ENCODE assay signal across 18 mouse cellular contexts in the genomic region with DNA sequence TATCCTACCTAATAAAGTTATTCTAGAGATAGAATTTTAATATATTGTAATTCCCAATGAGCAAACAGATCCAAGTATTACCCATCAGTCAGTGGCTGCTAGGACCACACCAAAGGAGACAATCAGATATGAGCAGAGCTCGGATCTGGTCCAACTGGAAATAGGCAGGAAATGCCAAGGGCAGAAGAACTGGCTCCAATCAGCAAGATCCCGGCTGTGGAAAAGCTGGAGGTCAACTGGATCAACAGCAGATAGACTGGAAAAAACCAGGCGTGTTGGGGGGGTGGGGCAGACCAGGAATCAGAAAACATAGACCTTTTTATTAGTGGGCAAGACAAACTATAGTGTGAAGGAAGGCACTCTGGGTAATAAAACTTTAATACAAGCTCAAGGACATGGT.
A peak's percentile ranks its signal among the peaks of the same experiment; 100 is the strongest.
DNase-seq lines count a peak whose midpoint lies in the region; ATAC-seq and TF ChIP-seq lines count a peak whose summit lies in the region.
"Had no signal": no experiment of that assay in that cellular context is flagged by ENCODE, and none has a peak within 500 bp of the region (broad histone marks: within the 10 kb centered on the region; RNA-seq: fewer than 3 reads in every experiment).

No protein-coding gene starts in this region.

- H3K27me3 ChIP-seq in kidney, embryonic 15.5 days, result no peaks in the 10 kb centered on the region
- no peaks in the 10 kb centered on the region for H3K27me3 ChIP-seq in midbrain, embryonic 11.5 days (ENCODE audit: control insufficient read depth, insufficient read depth, low read length)
- no peaks in the 10 kb centered on the region for H3K27me3 ChIP-seq in hindbrain, embryonic 12.5 days
- H3K27me3 ChIP-seq: embryonic facial prominence, embryonic 15.5 days; intestine, embryonic 15.5 days; stomach, embryonic 15.5 days had no signal

- WGBS in kidney, embryonic 15.5 days, result 58% methylated on average over 3 of the region's 3 CpGs
- 38% methylated on average over 3 of the region's 3 CpGs for WGBS in lung, adult 2 months
- WGBS in midbrain, embryonic 11.5 days, result 80% methylated on average over 3 of the region's 3 CpGs
- 71% methylated on average over 3 of the region's 3 CpGs for WGBS in hindbrain, embryonic 12.5 days

- H3K9me3 ChIP-seq in kidney, embryonic 15.5 days (replicated peaks), result no peaks in the 10 kb centered on the region
- H3K9me3 ChIP-seq in midbrain, embryonic 11.5 days (ENCODE audit: control insufficient read depth, low read length), result no peaks in the 10 kb centered on the region
- no peaks in the 10 kb centered on the region for H3K9me3 ChIP-seq in hindbrain, embryonic 12.5 days (replicated peaks)
- H3K9me3 ChIP-seq: embryonic facial prominence, embryonic 15.5 days; forebrain, embryonic 10.5 days; intestine, embryonic 15.5 days; stomach, embryonic 15.5 days had no signal

- H3K4me1 ChIP-seq in kidney, embryonic 15.5 days, result no peaks in the 10 kb centered on the region
- peaks cover 9% of the 10 kb centered on the region for H3K4me1 ChIP-seq in lung, adult 2 months (ENCODE audit: control insufficient read depth, insufficient read depth, low read length)
- no peaks in the 10 kb centered on the region for H3K4me1 ChIP-seq in midbrain, embryonic 11.5 days (ENCODE audit: control insufficient read depth, insufficient read depth, low read length)
- H3K4me1 ChIP-seq in hindbrain, embryonic 12.5 days, result no peaks in the 10 kb centered on the region
- H3K4me1 ChIP-seq: embryonic facial prominence, embryonic 15.5 days; forebrain, embryonic 10.5 days; intestine, embryonic 15.5 days; stomach, embryonic 15.5 days had no signal

- no peak overlapping the region for H3K9ac ChIP-seq in kidney, embryonic 15.5 days
- H3K9ac ChIP-seq in midbrain, embryonic 11.5 days (ENCODE audit: low read length), result no peak overlapping the region
- no peak overlapping the region for H3K9ac ChIP-seq in hindbrain, embryonic 12.5 days
- H3K9ac ChIP-seq: embryonic facial prominence, embryonic 15.5 days; hindbrain, embryonic 14.5 days; intestine, embryonic 15.5 days; liver, postnatal 0 days; stomach, embryonic 15.5 days had no signal

- TF ChIP-seq POLR2A in lung, adult 2 months (IDR thresholded peaks at IDR 0.05; ENCODE audit: borderline replicate concordance, extremely low read depth, low read depth, low read length), result no peak

- H3K4me2 ChIP-seq in kidney, embryonic 15.5 days, result no peak overlapping the region
- no peak overlapping the region for H3K4me2 ChIP-seq in midbrain, embryonic 11.5 days
- no peak overlapping the region for H3K4me2 ChIP-seq in hindbrain, embryonic 12.5 days (replicated peaks)
- H3K4me2 ChIP-seq: embryonic facial prominence, embryonic 15.5 days; hindbrain, embryonic 14.5 days; intestine, embryonic 15.5 days; stomach, embryonic 15.5 days had no signal

- no peak overlapping the region for H3K27ac ChIP-seq in kidney, embryonic 15.5 days
- H3K27ac ChIP-seq in midbrain, embryonic 11.5 days (ENCODE audit: low read depth, low read length), result no peak overlapping the region
- H3K27ac ChIP-seq in hindbrain, embryonic 12.5 days, result no peak overlapping the region
- H3K27ac ChIP-seq: embryonic facial prominence, embryonic 15.5 days; forebrain, embryonic 10.5 days; hindbrain, embryonic 14.5 days; intestine, embryonic 15.5 days; stomach, embryonic 15.5 days had no signal

- H3K4me3 ChIP-seq in kidney, embryonic 15.5 days (replicated peaks), result no peak overlapping the region
- no peak overlapping the region for H3K4me3 ChIP-seq in lung, adult 2 months (replicated peaks; ENCODE audit: extremely low read depth, low read depth, low read length)
- no peak overlapping the region for H3K4me3 ChIP-seq in midbrain, embryonic 11.5 days (ENCODE audit: low read depth, low read length)
- no peak overlapping the region for H3K4me3 ChIP-seq in hindbrain, embryonic 12.5 days
- H3K4me3 ChIP-seq: embryonic facial prominence, embryonic 15.5 days; forebrain, embryonic 10.5 days; intestine, embryonic 15.5 days; stomach, embryonic 15.5 days had no signal

- DNase-seq in kidney, adult 11 months, result peak; percentile 50
- DNase-seq in kidney, adult 9 months, result peak; percentile 66
- DNase-seq in lung, adult 2 months, result peak; percentile 10
- no peak for DNase-seq in testis, postnatal 10 days (ENCODE audit: low spot score)
- no peak for DNase-seq in gastrocnemius, adult 8-10 months (ENCODE audit: low spot score in 2 of 2)
- DNase-seq in midbrain, embryonic 11.5 days (ENCODE audit: low spot score, missing footprints), result no peak
- DNase-seq: cerebellum, adult 9-11 months; gastrocnemius, postnatal 14 days; heart, postnatal 10 days; liver; liver, postnatal 0 days had no signal

- no peaks in the 10 kb centered on the region for H3K36me3 ChIP-seq in kidney, embryonic 15.5 days
- H3K36me3 ChIP-seq in midbrain, embryonic 11.5 days (ENCODE audit: control insufficient read depth, insufficient read depth, low read length), result no peaks in the 10 kb centered on the region
- H3K36me3 ChIP-seq in hindbrain, embryonic 12.5 days, result no peaks in the 10 kb centered on the region
- H3K36me3 ChIP-seq: embryonic facial prominence, embryonic 15.5 days; forebrain, embryonic 10.5 days; intestine, embryonic 15.5 days; stomach, embryonic 15.5 days had no signal

- TF ChIP-seq CTCF in lung, adult 2 months (IDR thresholded peaks at IDR 0.05; ENCODE audit: insufficient read depth, low read length), result no peak

- ATAC-seq in kidney, embryonic 15.5 days (replicated peaks; ENCODE audit: low FRiP score), result no peak
- ATAC-seq in midbrain, embryonic 11.5 days (ENCODE audit: low FRiP score), result no peak
- ATAC-seq in hindbrain, embryonic 12.5 days (ENCODE audit: low FRiP score), result no peak
- ATAC-seq: intestine, embryonic 15.5 days; liver, postnatal 0 days had no signal

Comparison
In these comparisons a context has a peak if more than half of its experiments do, and no peak if none do; other contexts are left out.
1. DNase-seq: peak in kidney, adult 11 months (single experiment), kidney, adult 9 months (single experiment) and lung, adult 2 months (single experiment); none in testis, postnatal 10 days (single experiment), gastrocnemius, adult 8-10 months (0 of 2) and midbrain, embryonic 11.5 days (single experiment).